Mouse (Mus musculus) cerebellum, adult 9-10 months (tissue): ENCODE measurements around the gene Olfr43.

Experiments used
- DNase-seq: peaks from one replicate; pipeline ENCODE4 v3.0.0; 2022

Olfr43 gene

DNA sequence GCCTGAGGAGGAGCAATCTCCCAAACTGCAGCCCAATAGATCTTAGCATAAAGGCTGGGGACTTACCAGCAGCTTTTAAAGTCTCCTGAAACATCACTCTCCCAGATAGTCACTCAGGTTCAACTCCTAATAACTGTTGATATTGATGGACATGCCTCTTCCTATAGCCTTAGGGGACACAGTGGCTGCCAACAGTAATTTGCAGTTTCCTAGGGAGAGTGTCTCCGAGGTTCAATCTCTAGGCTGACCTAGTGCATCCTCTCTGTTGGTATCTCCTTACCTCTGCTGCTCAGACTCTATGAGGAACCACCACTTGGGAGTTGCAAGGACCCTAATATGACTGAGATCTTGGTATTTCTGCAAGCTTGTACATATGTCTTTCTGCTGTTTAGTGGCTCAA lies at the start of gene Olfr43:
Gene Olfr43 (minus strand): TSS at position 101 of the 400 bp plus-strand sequence.
- no peak for DNase-seq

DNA sequence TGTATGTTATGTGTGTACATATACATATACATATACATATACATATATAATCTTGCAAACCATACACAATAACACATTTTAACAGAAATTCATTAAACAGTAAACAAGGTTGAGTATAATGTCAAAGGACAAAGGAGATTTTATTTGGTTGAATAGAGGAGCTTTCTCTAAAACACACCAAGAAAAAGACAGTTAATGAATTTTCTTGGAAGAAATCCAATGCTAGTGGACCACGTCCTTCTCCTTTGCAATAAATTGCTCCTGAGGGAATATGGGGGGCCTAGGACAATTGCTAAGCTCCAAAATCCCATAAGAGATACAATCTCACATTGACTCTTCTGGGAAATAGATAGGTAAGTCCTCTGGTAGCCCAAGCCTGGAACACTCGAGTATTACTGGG lies 48.3 kb upstream of the Olfr43 start, which contains the start of gene Olfr406:
Gene Olfr406 (plus strand): TSS at position 301 of the 400 bp plus-strand sequence.
- DNase-seq: no peak

DNA sequence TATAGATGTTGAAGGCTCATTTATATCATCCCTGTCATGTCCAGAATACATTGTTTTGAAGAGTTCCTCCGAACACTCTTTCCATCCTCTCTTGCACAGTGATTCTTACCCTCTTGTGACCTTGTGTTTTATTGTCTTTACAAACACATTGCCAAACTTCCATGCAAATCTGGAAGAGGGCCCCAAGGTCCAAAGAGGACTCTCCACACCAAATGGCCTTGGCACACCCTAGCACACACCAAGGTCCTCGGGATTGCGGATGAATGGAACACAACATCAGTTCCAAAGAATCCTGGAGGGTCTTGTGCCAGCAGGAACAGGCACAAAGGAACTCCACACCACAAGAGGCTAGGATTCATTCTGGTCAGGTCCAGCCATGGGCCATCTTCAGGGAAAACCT lies 30.0 kb upstream of the Olfr43 start:
- no peak for DNase-seq

DNA sequence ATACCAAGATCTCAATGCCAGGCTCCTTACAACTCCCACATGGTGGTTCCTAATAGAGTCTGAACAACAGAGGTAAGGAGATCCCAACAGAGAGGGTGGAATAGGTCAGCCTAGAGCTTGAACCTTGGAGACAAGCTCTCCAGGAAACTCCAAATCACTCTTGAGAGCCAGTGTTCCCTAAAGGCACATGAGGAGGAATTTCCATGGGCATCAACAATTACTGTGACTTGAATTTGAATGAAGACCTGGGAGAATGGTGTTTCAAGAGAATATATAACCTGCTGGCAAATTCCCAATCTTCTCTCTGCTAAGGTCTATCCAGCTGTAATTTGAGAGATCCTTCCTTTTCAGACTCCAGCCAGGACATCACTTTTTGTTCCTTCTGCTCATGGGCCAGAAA lies 25.2 kb downstream of the Olfr43 start, which contains the start of gene Olfr403:
Gene Olfr403 (plus strand): TSS at position 301 of the 400 bp plus-strand sequence.
- no peak for DNase-seq

DNA sequence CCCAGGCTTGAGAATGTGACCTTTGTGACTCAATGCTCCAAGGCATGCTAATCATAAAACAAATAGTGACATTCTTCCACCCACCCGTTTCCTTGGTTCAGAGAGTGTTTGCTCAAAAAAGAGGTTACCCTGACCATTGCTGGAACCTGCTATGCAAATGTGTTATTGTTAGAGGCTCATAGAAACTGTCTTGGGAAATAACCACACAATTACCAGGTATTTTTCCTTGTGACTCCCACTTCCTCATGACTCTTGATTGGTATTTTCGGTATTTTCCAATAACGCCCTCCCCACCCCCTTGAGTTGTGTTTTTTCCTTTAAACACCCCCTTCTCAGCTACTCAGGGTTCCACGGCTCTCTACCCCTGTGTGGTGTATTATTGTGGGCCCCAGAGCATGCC lies 27.4 kb downstream of the Olfr43 start:
- no peak for DNase-seq

DNA sequence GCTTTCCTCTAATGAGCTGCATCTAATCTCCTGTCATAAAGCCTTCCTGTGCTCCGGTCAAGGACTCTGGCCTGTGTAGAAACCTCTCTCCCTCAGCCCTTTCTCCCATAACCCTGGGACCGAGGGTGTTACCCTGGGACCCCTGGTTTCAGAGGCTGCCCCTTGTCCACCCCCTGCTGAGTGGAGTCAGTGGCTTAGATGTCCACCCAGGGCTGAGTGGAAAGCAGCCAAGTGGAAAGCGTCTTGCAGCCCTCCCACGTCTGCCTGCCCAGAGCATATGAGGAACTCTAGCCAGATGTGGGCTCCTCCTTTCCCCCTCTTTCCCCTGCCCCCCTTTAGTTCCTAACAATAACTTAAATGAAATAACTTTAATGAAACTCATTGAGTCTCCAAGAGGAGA lies 28.0 kb downstream of the Olfr43 start:
- no peak for DNase-seq

DNA sequence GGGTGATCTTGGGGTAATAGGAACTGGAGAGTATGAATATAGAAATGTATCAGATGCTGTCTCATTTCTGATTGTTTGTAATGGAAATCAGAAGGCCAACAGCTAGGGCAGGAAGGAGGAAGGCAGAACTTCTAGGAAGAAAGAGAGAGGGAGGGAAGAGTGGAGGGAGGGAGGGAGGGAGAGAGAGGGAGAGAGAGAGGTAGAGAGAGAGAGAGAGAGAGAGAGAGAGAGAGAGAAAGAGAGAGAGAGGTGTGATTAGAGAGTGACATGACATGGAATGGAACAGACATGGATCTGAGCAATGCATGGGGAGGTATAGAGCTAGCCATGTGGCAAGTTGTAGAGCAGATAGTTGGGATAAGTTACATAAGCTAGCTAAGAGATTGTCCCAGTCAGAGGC lies 42.4 kb downstream of the Olfr43 start:
- no peak for DNase-seq
